Mouse (Mus musculus) urinary bladder, postnatal 36 days (tissue): ENCODE results near the gene Irx4.

Source experiments
- DNase-seq, 2 experiments: peaks; one replicate each; pipeline ENCODE4 v3.0.0; 2022; ENCODE audit warnings: low spot score in 2 of 2, mixed read lengths in 1 of 2

Gene Irx4

DNA sequence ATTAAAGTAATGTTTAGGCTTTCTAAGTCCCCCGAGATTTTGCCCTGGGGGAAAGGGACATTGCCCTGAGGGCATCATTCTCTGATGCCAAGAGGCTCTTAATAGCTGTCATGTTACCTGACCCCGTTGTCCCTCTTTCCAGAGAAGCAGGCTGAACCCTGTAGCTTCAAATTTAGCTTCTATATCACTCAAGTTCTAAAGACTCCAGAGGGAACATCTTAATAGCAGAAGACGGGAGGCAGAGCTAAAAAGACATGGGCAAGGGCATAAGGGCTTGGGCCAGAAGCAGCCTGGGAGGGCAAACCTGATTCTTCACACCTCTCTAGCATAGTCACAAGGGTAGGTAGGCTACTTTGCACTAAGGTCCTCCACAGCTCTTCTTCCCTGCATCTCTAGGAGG is 9.6 kb downstream of the Irx4 start:
- no peak for DNase-seq

DNA sequence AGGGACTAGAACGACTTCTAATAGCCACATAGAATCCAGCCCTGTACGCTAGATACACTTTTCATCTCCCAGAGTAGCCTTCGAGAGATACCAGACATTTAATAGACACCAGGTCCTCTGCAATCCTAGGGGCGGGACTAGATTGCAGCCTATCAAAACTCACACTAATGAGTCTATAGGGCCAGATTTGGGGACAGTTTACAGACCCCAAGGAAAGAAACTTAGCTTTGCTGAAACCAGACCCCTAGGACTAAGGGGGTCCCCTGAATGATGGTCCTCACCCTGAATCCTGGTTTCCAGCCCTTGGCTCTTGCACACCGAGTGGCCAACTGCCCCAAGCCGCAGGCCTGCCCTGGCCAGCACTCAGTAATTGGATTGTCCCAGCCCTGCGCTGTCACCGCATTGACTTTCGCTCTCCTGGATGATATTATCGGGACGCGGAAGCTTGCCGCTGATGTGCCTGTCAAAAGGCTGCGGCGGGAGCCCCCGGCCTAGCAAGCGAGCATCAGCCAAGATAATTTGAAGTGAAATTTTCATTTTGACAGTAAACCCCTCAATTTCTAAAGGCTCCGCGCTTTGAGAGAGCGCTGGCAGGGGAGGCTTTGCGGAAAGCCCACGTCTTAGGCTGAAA is 10.3 kb downstream of the Irx4 start:
- no peak for DNase-seq

DNA sequence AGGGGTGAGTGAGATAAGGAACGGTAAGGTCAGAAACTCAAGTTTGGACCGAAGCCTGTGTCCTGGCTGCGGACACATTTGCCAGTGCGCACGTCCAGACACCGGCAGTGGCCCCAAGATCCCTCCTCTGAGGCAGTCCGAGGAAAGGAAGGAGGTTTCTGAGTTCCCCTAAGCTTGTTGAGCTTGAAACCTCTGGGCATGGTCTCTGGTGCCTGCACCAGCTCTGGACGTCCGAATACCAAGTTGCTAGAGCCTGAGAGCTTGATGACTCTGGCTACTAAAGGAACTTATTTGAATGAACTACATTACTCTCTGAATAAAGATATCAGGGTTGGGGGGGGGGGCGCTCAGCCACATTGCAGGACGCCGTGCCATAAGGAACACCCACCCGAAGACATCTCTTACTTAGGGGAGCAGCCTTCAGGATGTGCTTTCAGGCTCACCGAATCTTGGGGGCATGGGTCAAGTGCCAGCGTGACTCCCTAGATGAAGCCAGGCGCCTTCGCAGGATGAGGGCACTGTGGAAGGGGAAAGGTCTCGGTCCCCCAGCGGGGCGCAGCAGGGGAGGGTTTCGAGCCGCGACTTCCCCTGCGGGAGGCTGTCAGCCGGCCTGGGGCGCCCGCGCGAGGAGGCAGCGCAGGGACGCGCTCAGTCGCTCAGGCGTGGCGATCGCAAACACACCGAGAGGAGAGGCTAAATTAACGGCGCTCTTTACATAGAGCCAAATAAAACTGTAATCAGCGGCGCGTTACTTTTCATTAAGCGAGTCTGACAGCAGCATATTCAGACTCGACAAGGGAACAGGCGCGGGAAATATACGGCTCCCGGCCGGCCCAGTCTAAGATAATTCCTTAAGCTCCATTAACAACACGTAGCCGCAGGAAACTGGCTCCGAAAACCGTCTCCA is 11.3 kb downstream of the Irx4 start:
- no peak for DNase-seq

DNA sequence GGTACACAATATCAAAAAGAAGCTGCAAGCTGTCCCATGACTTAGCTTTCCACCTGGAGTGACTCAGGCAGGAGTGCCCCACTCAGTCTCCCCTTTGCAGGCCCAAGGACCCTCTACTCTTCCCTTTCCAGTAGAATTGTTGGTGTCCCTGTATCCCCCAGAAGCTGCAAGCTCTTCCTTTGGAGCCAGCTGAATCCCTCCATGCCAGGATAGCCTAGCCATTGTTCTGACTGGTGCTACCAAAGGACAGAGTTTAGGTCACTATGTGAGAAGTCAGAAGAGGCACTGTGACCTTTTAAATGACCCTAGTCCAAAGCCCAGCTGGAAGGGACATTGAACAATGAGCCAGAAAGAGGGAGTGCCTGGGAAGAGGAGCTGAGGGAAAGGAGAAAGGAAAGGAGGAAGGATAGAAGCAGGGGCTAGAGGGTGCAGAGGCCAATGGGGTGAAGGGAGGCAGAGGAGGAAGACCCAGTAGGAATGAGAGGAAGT is 12.6 kb downstream of the Irx4 start:
- no peak for DNase-seq

DNA sequence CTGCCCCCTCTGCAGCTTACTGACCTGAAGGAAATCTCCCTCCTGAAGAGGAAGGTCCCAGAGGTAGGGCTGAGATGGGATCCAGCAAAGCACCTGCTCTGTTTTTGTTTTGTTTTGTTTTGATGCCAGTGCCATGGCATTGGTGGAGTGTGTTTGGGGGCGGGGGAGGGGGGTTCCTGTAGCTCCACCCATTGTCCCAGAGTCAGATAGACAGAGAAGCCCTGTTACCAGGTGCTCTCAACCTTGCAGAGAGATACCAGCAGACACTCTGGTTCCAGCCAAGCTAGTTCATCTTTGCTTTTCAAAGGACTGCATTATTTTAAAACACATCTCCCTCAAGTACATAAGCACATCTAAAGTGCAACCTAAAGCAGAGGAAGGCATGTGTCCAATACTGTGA is 13.3 kb downstream of the Irx4 start:
- DNase-seq: no peak

DNA sequence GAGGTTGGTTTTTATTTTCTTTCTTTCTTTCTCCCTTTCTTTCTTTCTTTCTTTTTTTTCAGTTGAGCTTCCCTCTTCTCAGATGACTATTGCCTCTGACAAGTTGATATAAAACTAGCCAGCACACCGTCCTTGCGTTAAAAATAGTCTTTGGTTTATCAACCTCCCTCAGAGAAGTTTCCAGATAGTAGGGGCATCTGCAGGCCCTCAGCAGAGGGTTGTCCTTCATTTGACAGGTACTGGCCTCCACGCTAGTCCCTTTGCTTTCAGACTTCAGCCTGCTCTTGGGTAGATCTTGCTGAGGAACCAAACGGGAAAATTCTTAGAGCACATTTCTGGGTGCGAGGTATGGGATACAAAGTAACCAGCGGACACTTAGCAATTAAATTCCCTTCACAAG is 17.1 kb downstream of the Irx4 start:
- no peak for DNase-seq

DNA sequence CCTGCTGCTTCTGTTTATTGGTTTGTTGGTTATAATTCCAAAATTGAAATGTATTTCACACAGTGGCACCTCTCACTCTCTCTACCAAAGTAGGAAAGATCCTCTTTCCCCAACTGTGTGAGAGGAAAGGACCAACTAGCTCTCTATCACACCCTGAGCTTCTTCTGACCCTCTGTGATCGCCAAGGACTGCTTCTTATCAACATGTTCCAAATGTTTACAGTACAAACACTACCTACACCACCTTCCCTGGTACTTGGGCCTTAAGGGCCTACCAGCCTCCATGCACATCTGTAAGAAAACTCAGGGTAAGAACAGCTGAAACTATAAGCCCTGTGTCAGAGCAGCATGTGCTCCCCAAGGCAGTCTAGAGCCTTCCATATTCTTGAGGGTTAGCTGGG is 17.5 kb downstream of the Irx4 start:
- DNase-seq: no peak

DNA sequence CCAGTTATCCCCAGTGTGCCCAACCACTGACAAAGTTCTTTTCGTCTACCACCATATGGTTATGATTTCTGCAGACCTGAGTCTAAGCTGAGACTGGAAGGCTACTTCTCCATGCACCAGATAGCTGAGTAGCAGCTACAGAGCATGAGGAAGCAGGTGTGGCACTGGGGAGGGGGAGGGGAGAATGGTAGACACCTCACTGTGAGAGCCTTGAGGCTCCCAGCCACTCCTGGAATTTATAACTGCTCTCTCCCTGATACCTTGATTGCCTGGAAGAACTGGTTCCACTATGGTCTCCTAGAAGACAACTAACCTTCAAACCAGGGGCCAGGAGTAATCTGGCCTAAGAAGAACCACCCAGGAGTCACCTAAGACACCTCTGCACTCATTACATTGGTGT is 18.9 kb downstream of the Irx4 start:
- DNase-seq: no peak

DNA sequence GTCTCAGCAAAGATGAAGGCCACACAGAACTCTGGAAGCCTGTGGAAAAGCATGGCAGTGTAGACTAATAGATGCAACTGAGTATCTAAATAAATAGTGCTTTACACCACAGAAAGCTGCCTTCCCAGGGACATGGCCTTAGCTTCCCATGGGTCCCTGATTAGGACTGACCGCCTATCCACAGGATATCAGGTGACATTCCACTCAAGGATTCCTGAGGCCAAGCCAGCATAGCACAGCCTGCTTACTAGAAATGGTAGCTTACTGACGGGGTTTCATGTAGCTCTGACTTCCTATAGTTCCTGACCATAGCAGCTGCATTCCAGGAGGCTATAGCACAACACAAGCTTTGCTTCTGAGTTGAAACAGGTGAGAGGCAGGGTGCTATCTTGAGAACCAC is 22.1 kb downstream of the Irx4 start:
- DNase-seq: no peak

DNA sequence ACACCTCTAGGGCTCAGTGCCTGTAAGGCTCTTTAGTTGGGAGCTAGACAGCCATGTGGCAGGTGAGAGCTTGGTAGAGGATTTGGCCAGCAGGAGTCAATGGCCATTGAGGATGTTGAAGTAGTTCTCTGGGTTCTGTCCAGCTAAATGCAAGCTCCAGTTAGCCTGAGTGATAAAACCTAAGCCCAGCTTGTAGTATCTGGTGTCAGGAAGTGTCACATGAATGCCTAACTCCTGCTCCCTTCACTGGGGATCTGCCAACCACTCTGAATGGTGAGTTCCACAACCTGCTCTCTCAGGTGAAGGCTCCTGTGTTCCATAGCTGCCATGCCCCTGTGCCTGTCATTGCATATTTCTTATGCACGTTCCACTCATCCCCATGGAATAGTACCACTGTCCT is 23.3 kb downstream of the Irx4 start:
- no peak for DNase-seq

DNA sequence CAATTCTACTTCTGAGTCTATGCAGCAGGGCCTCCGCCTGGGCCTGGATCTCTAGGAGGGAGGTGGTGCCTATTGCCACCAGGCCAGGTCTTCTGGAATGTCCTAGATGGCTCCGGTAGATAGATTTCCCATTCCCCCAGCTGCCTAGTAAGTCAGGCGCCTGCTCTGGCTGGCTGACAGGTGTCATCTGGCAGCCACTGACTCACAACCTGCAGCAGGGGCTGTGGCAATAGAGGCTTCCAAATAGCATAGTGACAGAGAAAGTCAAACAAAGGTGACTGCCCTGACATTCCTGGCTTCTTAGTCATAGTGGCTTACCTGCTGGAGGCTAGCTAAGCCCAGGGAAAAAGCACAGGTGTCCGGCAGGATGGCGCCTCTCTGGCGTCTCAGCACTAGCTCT is 29.9 kb downstream of the Irx4 start:
- peak; percentile 15 to 35 for DNase-seq

DNA sequence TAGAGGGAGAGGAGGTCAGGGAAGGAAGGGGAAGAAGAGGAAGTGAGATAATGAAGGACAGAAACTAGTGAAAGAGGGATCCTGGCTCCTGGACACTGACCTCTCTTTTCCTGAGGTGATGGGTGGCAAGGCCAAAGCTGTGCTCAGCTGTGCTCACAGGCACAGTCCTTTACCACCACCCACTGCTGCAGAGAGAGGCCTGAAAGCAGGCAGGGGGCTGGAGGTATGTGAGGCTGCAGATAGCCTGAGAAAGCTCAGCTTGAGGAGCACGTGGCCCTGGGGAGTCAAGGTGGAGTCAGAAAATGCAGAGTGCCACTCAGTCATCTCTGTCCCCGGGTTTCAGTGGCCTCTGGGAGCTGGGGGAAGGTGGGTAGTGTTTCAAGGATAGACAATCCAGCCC is 30.8 kb downstream of the Irx4 start:
- DNase-seq: no peak

DNA sequence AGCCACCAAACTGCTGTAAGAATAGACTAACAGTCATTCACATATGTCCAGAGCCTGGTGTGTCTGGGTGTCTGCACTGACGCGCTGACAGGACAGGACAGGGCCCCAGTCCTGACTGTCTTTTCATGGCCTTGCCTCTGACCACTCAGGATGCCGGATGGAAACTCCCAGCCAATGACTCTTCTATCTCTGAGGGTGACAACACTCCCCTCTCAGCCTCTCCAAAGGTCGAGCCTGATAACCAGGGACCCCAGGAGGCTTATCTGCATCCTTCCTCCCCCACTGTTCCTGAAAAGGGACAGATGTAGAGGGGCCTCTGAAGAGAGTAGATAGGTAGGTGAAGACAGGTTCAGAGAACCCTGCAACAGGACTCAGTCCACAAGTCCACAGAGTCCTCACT is 38.4 kb downstream of the Irx4 start:
- no peak for DNase-seq

DNA sequence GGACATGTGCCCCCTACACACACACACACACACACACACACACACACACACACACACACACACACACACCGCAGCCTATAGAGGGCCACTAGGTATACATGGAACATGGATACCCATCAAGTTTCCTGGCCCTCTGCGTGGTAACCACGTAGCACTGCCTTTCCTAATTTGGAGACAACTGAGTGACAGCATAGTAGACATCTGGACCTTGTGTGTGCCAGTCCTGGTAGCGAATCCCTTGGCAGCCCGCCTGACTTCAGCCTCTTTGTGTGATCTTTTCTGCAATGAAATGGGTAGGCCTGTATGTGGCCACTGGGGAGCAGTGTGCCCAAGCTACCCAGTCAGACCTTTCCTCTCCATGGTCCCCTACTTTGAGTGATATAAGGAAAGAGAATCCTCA is 39.0 kb downstream of the Irx4 start:
- no peak for DNase-seq

DNA sequence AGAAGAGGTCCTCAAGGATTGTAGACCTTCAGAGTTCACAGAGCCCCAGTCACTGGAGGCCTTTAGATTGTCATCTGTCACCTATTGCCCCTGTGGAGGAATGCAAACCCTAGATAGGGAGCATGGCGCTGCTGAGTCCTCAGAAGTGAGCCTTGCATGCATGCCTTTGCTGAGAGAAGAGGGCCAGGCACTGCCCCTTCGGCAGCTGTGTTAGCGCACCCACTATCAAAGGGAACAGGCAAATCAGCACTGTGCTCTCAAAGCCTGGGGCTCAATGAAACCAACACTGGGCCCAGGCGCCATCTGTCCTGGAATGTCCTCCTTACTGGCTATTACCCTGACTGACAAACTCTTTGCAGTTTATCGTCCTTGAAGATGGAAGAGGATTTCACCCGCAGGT is 44.5 kb downstream of the Irx4 start:
- DNase-seq: no peak

DNA sequence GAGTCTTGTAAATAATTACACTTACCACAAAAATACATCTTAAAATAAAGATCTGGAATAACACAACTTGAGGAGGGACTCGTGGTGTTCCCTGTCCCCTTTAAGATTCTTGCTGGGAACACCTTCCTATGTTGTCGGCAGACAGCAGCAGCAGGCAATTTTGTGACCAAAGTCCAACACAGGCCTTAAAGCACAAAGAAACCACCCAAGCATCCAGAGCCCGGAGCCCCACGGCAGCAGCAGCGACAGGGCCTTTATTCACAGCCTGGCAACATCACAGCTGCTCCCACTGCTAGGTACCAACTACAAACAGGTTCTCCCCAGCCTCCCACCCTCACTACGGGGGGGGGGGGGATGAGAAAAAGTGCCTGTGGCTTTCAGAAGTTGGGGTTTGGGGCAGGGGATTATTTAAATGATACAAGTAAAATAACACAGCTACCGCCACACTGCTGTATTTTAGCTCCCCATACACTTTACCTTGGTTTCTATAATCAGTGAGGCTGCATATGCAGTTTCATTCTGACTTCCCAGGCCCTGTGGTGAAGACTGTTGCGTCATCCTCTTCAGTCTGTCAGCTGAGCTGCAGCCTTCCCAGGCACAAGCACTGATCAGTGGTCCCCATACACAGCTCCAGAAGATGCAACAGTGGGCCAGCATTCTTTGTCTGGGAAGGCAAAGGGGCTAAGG is 45.3 kb downstream of the Irx4 start:
- no peak for DNase-seq

DNA sequence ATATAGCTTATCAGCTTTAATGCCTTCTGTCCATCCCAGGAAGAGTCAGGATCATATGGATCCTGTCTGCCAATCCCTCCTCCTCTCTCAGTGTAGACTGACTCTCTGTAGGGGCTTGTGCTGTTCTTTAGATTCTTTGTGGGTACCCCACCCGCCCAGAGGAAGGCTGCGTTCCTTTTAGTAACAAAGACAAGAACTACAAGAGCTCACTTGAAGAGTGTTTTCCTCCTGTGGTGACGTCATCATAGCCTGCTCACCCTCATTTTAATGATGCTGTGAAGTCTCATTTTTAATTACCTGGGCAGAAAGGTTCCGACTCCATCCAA is 45.8 kb downstream of the Irx4 start:
- no peak for DNase-seq

DNA sequence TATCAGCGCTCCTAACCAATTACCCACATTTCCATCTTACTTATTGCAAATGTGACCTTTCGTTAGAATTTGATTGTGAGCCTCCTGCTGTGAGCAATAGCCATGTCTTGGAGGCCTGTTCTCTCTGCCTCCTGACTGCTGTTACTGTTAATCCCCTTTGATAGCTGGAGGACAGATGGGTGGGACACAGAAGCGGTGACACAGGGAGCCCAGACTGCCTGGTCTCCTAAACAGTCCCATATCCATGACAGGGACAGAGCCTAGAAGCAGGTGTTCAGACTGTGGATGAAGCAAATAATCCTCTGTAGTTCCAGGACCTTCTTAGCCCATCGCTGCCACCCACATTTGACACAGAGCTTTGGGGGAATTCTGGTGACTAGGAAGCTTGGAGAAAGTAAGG is 46.2 kb downstream of the Irx4 start:
- no peak for DNase-seq

DNA sequence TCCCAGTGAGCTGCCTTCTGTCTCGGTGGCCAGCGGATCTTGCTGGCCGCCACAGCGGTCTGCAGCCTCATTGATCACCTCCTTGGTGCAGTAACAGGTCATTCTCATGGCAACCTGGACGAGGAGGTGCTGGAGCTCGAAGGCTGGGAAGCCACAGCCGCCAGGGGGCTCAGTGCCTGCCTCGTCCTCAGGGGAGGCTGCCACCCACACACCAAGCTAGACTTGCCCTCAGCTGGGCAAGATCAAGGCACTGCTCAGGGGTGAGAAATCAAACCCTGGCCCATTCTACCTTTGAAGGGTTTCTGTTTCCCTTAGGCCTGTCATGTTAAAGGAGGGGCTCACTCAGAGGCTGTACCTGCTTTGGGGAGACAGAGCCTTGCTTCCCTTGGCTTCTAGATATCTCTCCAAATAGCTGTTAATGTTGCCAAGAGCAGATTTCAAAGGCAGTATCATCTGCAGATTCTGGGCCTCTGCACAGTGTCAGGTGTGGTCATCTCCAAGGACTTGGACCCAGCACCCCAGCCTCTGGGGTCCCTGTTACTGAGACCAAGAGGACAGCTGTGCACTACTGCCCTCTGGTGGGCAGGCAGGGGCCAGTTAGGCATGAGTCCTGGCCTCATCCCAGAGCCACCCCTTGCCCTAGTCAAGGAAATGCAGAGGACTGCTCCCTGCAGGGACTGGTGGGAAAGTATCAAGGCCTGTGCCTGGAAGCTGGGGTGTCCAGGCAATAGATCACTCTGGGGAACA is 50.1 kb downstream of the Irx4 start:
- peak; percentile 23 to 26 for DNase-seq
